Mouse (Mus musculus) ES-Bruce4 (cell line): ENCODE measurements around the gene Gm20683.

Experiments used
- EP300 ChIP-seq: IDR thresholded peaks from 2 replicates; pipeline ENCODE4 v1.6.1; 2011; ENCODE audit warnings: low read depth, low read length; ENCODE audit not compliant: insufficient read depth
- POLR2A ChIP-seq: IDR thresholded peaks from one replicate; pipeline ENCODE4 v1.8.1; 2011; ENCODE audit warnings: low read length; ENCODE audit not compliant: insufficient read depth

DNA sequence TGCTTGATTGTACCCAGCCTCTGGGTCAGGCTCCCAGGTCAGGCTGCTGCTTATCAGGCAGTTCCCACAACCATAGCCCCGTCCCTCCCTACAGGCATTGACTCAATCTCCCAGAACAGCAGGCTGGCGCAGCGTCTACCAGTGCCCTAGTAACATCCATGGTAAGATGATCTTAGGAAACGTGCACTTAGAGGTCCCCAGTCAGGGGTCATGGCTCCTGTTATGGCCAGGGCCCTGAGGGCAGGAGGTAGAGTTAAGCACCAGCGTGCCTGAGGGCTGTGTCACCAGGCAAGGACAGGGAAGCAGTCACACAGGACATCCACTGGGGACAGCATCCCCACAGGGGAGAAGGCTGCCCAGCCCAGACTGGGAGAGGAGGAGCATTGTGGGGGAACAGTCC, 40.7 kb upstream of the Gm20683 start:
- TF ChIP-seq POLR2A (no peak), EP300 (no peak)
